Mouse (Mus musculus): ENCODE measurements around the gene Hspa12b. TPM values are rescaled to one million over a fixed set of nuclear protein-coding genes. Genes with fewer than 3 reads are reported as not detected.
A peak's percentile ranks its signal among the peaks of the same experiment; 100 is the strongest.

Hspa12b gene
- polyA plus RNA-seq, 1 experiment from 2014 or later = 4.6 TPM

DNA sequence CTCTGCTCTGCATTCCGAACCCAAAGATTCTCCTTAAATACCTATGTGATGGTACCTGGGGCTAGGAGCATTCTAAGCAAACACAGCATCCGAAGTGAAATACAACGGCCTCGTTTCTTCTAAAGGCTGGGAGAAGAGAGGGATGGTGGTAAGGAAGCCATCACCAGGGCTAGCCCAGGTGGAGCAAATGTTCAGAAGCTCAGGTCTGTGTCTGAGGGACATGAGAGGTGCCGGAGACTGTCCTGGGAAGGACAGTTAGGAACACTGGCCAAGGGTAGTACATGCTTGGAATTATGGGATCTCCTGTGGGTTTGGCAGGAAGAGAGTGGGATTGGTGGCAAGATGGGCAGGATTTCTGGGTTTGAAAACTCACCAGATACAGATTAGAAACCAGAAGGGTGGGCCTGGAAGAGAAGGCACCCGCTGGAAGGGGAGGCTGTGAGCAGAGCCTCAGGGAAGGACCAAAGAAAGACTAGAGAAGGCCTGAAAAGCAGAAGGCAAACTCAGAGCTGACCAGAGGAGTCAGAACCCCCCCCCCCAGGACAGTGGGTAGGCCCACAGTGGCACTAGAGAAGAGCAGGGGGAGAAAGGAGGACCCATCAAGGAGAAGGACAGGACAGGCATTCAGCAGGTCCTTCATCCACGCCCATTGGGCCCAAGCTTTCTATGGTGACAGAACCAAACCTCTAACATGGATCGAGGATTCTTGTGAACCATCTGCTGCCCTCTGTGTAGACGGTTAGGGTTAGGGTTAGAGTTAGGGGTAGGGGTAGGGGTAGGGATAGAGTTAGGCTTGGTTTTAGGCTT is 1.7 kb upstream of the Hspa12b start:
- Histone ChIP-seq H3K27me3 (ENCODE audit: control insufficient read depth, insufficient read depth, low read length) (no peaks in the 10 kb centered on the region), H3K36me3 (ENCODE audit: control insufficient read depth, insufficient read depth, low read length) (no peaks in the 10 kb centered on the region), H3K4me2 (replicated peaks; ENCODE audit: low read depth, low read length) (no peak overlapping the region), H3K4me1 (replicated peaks; ENCODE audit: control insufficient read depth, insufficient read depth, low read length) (peaks cover 9% of the 10 kb centered on the region; the same call in 1 of the 2 replicates), H3K9ac (ENCODE audit: low read depth, low read length) (no peak overlapping the region), H3K9me3 (ENCODE audit: control insufficient read depth, low read length) (no peaks in the 10 kb centered on the region), H3K27ac (ENCODE audit: low read depth, low read length) (no peak overlapping the region), H3K4me3 (ENCODE audit: low read depth, low read length) (no peak overlapping the region)
- 93% methylated on average over 9 of the region's 9 CpGs for WGBS
- no peak for ATAC-seq (ENCODE audit: low FRiP score)
- DNase-seq (ENCODE audit: low spot score) = no peak

DNA sequence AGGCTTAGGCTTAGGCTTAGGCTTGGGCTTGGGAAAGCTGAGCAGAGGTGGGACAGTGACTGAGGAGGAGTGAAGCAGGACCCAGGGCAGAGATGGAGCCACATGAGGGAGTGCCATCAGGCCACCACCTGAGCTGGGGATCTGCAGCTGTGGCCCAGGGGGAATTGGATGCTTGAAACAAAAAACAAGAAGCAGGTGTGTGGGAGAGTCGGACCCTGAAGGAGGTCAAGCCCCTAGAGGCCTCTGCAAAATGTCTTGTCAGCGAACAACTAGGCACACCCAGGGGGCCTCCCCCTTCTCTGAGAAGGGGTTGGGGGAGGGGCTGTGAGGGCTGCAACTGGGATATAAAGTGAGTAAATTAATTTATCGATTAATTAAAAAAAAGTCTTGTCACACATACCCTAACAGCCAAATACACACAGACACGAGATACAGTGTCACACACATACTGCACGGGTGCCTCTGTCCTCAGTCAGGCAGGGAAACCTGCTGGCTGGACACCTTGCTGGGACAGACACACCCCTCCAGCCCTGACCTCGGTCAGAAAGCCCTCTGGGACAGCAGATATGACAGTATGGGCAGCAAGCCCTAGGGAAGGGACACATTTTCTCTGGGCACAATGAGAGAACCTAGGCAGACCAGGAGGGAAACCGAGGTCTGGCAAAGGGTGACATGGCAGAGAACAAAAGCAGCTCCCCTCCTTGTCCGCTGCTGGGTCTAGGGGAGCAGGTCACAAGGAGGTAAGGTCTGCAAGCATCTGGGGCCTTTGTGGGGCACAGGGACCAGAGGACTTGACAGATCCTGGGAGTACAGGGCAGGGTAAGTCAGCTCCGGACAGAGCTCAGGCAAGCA is 890 bp upstream of the Hspa12b start:
- Histone ChIP-seq H3K9ac (ENCODE audit: low read depth, low read length) (no peak overlapping the region), H3K4me3 (ENCODE audit: low read depth, low read length) (no peak overlapping the region), H3K27ac (ENCODE audit: low read depth, low read length) (0 out of 2 replicates have a peak overlapping the region, but pooled peaks have one; percentile 24), H3K4me1 (replicated peaks; ENCODE audit: control insufficient read depth, insufficient read depth, low read length) (peaks cover 9% of the 10 kb centered on the region; the same call in 1 of the 2 replicates), H3K27me3 (ENCODE audit: control insufficient read depth, insufficient read depth, low read length) (no peaks in the 10 kb centered on the region), H3K9me3 (ENCODE audit: control insufficient read depth, low read length) (no peaks in the 10 kb centered on the region), H3K36me3 (ENCODE audit: control insufficient read depth, insufficient read depth, low read length) (no peaks in the 10 kb centered on the region), H3K4me2 (replicated peaks; ENCODE audit: low read depth, low read length) (peak overlapping the region; percentile 72; the same call in 1 of the 2 replicates)
- DNase-seq (ENCODE audit: low spot score) = no peak
- peak; percentile 36; the same call in 1 of the 2 replicates for ATAC-seq (ENCODE audit: low FRiP score)
- WGBS = 32% methylated on average over 9 of the region's 9 CpGs

DNA sequence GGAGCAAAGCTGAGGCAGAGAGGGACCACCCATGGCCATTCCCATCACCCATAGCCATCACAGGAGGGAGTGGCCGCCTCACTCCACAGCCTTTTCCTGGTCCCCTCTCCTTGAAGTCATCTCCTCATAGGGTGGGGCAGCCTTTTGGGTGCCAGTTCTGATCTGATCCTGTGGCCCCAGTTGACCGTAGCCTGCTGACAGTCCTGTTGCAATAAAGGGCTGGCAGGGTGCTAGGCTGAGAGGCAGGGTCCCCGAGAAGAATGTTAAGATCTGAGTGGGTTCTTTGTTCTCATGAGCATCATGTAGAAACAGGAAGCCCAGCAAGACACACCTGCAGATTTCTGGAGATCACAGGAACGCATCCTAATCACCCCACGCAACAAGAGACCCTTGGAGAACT is 1.1 kb downstream of the Hspa12b start:
- Histone ChIP-seq H3K36me3 (ENCODE audit: control insufficient read depth, insufficient read depth, low read length) (no peaks in the 10 kb centered on the region), H3K4me1 (replicated peaks; ENCODE audit: control insufficient read depth, insufficient read depth, low read length) (peaks cover 9% of the 10 kb centered on the region; the same call in 1 of the 2 replicates), H3K9ac (ENCODE audit: low read depth, low read length) (no peak overlapping the region), H3K4me3 (ENCODE audit: low read depth, low read length) (peak overlapping the region; percentile 38; the same call in 1 of the 2 replicates), H3K9me3 (ENCODE audit: control insufficient read depth, low read length) (no peaks in the 10 kb centered on the region), H3K27me3 (ENCODE audit: control insufficient read depth, insufficient read depth, low read length) (no peaks in the 10 kb centered on the region), H3K27ac (ENCODE audit: low read depth, low read length) (no peak overlapping the region), H3K4me2 (replicated peaks; ENCODE audit: low read depth, low read length) (peak overlapping the region; percentile 72; the same call in 1 of the 2 replicates)
- 88% methylated on average over 5 of the region's 5 CpGs for WGBS
- DNase-seq (ENCODE audit: low spot score) (no peak), ATAC-seq (ENCODE audit: low FRiP score) (no peak)

DNA sequence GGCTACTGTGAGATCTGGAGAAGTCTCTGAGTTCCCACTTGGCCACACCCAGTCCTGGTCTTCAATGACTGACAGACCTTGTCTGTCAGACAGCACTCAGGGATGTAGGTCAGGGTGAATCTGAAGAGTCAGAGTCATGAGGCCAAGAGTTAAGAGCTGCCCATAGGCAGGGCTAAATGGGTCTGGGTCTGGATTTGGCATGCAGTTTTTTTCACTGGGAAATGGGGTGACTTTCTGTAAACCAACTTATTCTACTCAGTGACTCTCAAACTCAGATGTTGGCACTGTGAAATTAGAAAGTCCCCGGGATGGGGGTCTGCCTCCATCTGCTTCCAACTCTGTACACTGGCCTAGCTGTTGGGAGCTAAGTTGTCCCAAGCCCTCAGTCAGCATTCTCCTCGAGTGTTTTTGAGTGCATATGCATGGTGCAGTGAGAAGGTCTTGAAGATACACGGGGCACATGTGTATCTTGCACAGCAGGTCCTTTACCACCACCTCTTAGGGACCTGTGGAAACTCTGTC is 1.6 kb downstream of the Hspa12b start:
- ATAC-seq (ENCODE audit: low FRiP score) = no peak
- H3K9me3 ChIP-seq (ENCODE audit: control insufficient read depth, low read length) = no peaks in the 10 kb centered on the region
- 0 out of 2 replicates have a peak overlapping the region, but pooled peaks have one; percentile 72 for H3K4me2 ChIP-seq (replicated peaks; ENCODE audit: low read depth, low read length)
- no peak overlapping the region for H3K27ac ChIP-seq (ENCODE audit: low read depth, low read length)
- no peaks in the 10 kb centered on the region for H3K27me3 ChIP-seq (ENCODE audit: control insufficient read depth, insufficient read depth, low read length)
- no peak overlapping the region for H3K9ac ChIP-seq (ENCODE audit: low read depth, low read length)
- H3K4me1 ChIP-seq (replicated peaks; ENCODE audit: control insufficient read depth, insufficient read depth, low read length) = peaks cover 9% of the 10 kb centered on the region; the same call in 1 of the 2 replicates
- H3K4me3 ChIP-seq (ENCODE audit: low read depth, low read length) = no peak overlapping the region
- 85% methylated on average over 3 of the region's 3 CpGs for WGBS
- DNase-seq (ENCODE audit: low spot score) = no peak
- H3K36me3 ChIP-seq (ENCODE audit: control insufficient read depth, insufficient read depth, low read length) = no peaks in the 10 kb centered on the region

DNA sequence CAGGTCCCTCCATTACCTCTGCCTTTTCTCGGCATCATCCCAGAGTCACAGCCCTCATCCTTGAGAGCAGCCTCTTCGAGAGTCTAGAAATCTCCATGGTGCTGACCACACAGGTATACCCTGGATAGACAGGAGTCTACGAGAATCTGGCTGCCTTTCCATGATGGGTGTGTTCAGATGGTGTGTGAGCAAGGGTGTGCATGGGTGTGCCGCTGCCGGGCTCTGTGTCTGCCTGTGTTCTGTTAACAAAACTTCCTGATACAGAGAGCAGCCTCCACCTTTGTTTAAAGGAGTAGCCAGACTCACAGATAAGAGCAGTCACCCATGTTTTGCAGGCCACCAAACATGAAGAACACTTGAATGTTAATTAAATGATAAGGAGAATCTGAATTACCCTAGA is 2.8 kb downstream of the Hspa12b start:
- Histone ChIP-seq H3K4me3 (ENCODE audit: low read depth, low read length) (no peak overlapping the region), H3K36me3 (ENCODE audit: control insufficient read depth, insufficient read depth, low read length) (no peaks in the 10 kb centered on the region), H3K9ac (ENCODE audit: low read depth, low read length) (no peak overlapping the region), H3K27me3 (ENCODE audit: control insufficient read depth, insufficient read depth, low read length) (no peaks in the 10 kb centered on the region), H3K4me2 (replicated peaks; ENCODE audit: low read depth, low read length) (no peak overlapping the region), H3K27ac (ENCODE audit: low read depth, low read length) (no peak overlapping the region), H3K4me1 (replicated peaks; ENCODE audit: control insufficient read depth, insufficient read depth, low read length) (peaks cover 9% of the 10 kb centered on the region; the same call in 1 of the 2 replicates), H3K9me3 (ENCODE audit: control insufficient read depth, low read length) (no peaks in the 10 kb centered on the region)
- no peak for DNase-seq (ENCODE audit: low spot score)
- 86% methylated on average over 5 of the region's 5 CpGs for WGBS
- no peak for ATAC-seq (ENCODE audit: low FRiP score)

DNA sequence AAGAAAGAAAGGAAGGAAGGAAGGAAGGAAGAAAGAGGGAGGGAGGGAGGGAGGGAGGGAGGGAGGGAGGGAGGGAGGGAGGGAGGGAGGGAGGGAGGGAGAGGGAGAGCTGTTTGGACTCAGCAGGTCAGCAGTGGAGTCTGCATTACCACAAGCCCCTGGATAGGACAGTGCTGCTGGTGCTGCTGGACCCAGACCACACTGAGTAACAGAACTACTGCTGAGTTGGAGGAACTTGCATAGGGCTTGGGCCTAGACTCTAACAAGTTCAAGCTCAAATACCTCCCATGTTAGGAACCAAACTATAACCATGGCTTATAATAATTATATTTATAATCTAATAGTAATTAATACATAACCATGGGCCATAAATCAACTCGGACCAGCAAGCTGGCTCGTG is 3.8 kb downstream of the Hspa12b start:
- 85% methylated on average over 2 of the region's 2 CpGs for WGBS
- no peak for ATAC-seq (ENCODE audit: low FRiP score)

DNA sequence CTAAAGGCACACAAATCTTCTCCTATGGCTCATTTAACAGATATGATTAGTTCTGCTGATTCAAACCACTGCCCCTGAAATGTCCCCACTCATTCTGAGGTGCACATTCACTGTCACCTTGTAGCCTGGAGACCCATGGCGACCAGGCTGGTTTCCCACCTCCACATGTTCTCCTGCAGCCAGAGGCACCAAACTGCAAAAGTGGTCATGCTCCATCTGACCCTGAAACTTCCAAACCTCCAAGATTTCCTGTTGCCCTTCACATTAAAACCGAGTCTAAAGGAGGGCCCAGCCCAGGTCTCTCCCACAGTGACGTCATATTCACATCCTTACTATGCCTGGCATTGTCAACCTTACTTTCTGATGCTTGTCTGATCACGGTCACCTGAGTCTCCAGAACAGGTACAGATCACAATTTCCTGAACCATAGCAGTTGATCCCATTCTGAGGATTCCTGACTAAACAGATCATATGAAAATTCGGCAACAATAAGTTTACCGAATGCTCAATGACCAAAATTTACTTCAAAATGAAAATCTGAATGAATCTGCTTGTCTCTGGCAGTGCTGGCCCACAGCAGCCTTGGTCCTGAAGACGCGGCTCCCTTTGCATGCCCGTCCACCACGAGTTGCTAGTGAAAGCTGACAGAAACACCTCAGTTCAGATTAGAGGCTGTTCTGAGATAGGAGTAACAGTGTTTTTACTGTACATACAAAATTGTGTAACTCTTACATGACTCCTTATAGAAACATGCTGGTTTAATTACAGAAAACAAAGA is 5.2 kb downstream of the Hspa12b start:
- H3K9me3 ChIP-seq (ENCODE audit: control insufficient read depth, low read length) = no peaks in the 10 kb centered on the region
- H3K4me3 ChIP-seq (ENCODE audit: low read depth, low read length) = no peak overlapping the region
- ATAC-seq (ENCODE audit: low FRiP score) (no peak), DNase-seq (ENCODE audit: low spot score) (no peak)
- no peaks in the 10 kb centered on the region for H3K27me3 ChIP-seq (ENCODE audit: control insufficient read depth, insufficient read depth, low read length)
- no peak overlapping the region for H3K4me2 ChIP-seq (replicated peaks; ENCODE audit: low read depth, low read length)
- H3K36me3 ChIP-seq (ENCODE audit: control insufficient read depth, insufficient read depth, low read length) = no peaks in the 10 kb centered on the region
- H3K9ac ChIP-seq (ENCODE audit: low read depth, low read length) = no peak overlapping the region
- 83% methylated on average over 10 of the region's 10 CpGs for WGBS
- peaks cover 2% of the 10 kb centered on the region; the same call in 1 of the 2 replicates for H3K4me1 ChIP-seq (replicated peaks; ENCODE audit: control insufficient read depth, insufficient read depth, low read length)
- no peak overlapping the region for H3K27ac ChIP-seq (ENCODE audit: low read depth, low read length)

More for the DNA sequence above, 3.8 kb downstream of the Hspa12b start:
- no peaks in the 10 kb centered on the region for H3K36me3 ChIP-seq (ENCODE audit: control insufficient read depth, insufficient read depth, low read length)
- H3K4me3 ChIP-seq (ENCODE audit: low read depth, low read length) = no peak overlapping the region
- peaks cover 9% of the 10 kb centered on the region; the same call in 1 of the 2 replicates for H3K4me1 ChIP-seq (replicated peaks; ENCODE audit: control insufficient read depth, insufficient read depth, low read length)
- H3K27ac ChIP-seq (ENCODE audit: low read depth, low read length) = no peak overlapping the region
- no peak overlapping the region for H3K4me2 ChIP-seq (replicated peaks; ENCODE audit: low read depth, low read length)
- DNase-seq (ENCODE audit: low spot score) = no peak
- H3K9ac ChIP-seq (ENCODE audit: low read depth, low read length) = no peak overlapping the region
- no peaks in the 10 kb centered on the region for H3K9me3 ChIP-seq (ENCODE audit: control insufficient read depth, low read length)
- no peaks in the 10 kb centered on the region for H3K27me3 ChIP-seq (ENCODE audit: control insufficient read depth, insufficient read depth, low read length)

DNA sequence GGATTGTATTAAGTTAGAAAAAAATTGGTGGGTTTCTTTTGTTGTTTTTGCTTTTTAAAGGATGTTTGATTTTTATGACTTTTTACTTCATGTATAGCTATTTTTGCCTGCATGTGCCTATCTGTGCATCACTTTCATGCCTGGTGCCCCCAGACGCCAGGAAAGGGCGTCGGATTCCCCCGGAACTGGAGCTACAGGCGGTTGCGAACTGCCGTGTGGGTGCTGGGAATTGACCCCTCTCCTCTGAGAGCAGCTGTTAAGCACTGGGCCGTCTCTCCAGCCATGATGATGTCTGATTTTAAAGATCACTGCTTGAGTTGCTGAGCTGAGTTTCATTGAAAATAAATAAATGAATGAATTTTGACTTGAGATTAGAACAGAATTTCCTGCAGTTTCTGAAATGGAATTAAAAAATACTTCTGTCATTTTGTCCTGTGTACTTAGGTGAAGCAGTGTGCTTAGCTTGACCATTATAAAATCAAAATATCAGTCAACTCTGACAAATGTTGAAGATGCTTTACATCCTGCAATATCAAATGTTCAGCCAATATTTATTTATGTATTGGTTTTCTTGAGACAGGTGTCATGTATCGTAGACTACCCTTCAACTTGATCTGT is 6.0 kb downstream of the Hspa12b start, which contains the start of gene Gm11037:
Gene Gm11037 (plus strand): TSS at position 568 of the 618 bp plus-strand sequence.
- Histone ChIP-seq H3K27ac (ENCODE audit: low read depth, low read length) (no peak within 1 kb of the TSS), H3K9me3 (ENCODE audit: control insufficient read depth, low read length) (no peaks in the 10 kb centered on the region), H3K4me3 (ENCODE audit: low read depth, low read length) (no peak within 1 kb of the TSS), H3K36me3 (ENCODE audit: control insufficient read depth, insufficient read depth, low read length) (no peaks in the 10 kb centered on the region), H3K27me3 (ENCODE audit: control insufficient read depth, insufficient read depth, low read length) (no peaks in the 10 kb centered on the region), H3K4me1 (replicated peaks; ENCODE audit: control insufficient read depth, insufficient read depth, low read length) (no peaks in the 10 kb centered on the region), H3K9ac (ENCODE audit: low read depth, low read length) (no peak within 1 kb of the TSS), H3K4me2 (replicated peaks; ENCODE audit: low read depth, low read length) (no peak within 1 kb of the TSS)
- 85% methylated on average over 9 of the region's 9 CpGs for WGBS
- DNase-seq (ENCODE audit: low spot score) = no peak
- ATAC-seq (ENCODE audit: low FRiP score) = no peak

Measured in hindbrain, embryonic 11.5 days (tissue).